Mouse (Mus musculus) R1 (cell line): ENCODE results near the gene Metrnl.

ENCODE experiments used
- DNase-seq: peaks from one replicate; pipeline ENCODE4 v3.0.0-alpha.2; 2018; ENCODE audit warnings: low read depth, low spot score

Gene Metrnl

GRCm38 (mm10) chr11:121685491-121686001, 15.8 kb upstream of the Metrnl start:
- no peak for DNase-seq

- DNase-seq = no peak
Observed at GRCm38 (mm10) chr11:121686091-121686490, 15.3 kb upstream of the Metrnl start.

DNA sequence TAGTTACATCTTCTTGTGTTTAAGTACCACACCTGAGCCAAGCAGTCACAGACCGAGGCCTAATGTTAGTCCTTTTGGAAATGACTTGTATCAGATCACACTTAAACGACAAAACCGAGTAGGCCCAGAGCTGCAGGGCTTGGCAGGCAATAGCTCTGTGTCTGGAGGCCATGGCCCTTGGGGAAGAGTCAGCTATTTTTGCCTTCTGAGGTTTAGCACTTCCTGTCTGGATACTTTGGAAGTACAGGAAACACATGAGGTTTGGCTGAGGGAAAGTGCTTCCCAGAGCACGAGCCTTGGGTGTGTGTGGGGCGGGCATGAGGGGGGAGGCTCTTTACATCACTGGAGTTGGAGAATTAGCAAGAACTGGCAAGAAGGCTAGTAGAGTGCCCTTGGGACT, 14.7 kb upstream of the Metrnl start:
- DNase-seq = no peak

- DNase-seq = no peak
Observed at GRCm38 (mm10) chr11:121688024-121688423, 13.3 kb upstream of the Metrnl start.

DNA sequence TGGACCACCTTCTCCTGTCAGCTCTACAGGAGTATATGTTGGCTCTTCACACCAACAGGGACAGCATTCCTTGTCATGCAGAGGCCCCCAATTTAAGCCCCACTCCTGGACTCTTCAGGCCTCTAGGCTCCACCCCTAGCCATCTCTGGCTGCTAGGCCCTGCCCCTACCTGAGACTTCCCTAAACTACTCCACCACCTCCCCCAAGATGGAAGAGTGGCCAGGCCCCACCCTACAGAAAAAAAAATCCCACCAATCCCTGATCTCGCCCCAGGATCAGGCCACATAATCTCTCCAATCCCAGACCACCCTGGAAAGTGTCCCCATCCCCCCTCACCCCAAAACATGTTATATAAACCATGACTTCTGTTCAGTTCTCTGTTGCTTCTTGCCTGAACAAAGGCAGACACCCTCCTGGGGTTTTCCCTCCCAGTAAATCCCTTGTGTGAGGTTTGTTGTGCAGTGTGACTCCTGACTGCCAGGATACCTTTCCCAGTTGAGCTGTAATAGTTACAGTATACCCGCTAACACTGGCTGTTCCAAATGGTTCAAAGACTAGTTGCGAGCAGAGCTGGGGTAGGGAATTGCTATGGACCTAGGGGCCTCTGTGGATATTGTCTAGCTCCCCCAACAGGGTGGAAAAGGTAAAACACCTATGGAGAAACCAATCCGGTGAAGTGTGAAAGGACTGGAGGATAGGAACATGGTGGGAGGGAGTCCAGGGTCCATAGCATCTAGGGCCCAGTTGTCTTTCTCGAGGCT, 5.9 kb upstream of the Metrnl start:
- DNase-seq = peak; percentile 51

- DNase-seq = no peak
Observed at GRCm38 (mm10) chr11:121697271-121697670, 4.1 kb upstream of the Metrnl start.

- no peak for DNase-seq
Observed at GRCm38 (mm10) chr11:121698381-121698955, 2.9 kb upstream of the Metrnl start.

GRCm38 (mm10) chr11:121702111-121702894, 959 bp downstream of the Metrnl start:
- DNase-seq = peak; percentile 75

DNA sequence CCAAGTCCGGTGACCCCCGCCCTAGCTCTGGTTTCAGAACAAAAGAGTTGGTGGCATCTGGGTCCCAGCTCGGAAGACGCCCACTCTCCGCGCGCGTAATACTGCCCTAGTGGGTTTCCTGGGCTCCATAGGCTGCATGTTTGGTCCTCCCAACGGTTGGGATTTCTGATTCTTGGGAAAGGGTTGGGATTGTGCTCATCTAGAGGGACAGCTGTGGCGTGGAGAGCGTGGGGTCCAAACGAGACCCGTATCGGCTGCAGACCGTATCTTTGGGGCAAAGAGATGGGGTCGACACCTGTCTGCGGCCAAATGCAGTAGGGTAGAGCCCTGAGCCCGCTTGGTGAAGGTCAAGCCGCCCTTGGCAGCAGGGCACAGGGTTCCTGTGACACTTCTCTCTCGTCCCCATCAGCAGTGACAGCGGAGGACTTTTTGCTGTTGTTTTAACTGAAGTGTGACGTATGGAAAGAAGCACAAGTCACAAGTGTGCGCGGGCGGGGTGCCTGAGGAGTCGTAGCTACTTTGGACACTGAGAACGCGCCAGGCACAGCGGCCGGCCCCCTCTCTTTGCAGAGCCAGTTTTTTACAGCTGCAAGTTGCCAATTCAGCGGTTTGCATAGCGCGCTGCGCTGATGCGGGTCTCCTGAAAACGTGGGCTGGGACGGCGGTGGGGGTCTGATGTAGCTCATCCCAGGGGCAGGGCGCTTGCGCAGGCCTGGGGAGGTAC, 1.7 kb downstream of the Metrnl start:
- peak; percentile 45 for DNase-seq

DNA sequence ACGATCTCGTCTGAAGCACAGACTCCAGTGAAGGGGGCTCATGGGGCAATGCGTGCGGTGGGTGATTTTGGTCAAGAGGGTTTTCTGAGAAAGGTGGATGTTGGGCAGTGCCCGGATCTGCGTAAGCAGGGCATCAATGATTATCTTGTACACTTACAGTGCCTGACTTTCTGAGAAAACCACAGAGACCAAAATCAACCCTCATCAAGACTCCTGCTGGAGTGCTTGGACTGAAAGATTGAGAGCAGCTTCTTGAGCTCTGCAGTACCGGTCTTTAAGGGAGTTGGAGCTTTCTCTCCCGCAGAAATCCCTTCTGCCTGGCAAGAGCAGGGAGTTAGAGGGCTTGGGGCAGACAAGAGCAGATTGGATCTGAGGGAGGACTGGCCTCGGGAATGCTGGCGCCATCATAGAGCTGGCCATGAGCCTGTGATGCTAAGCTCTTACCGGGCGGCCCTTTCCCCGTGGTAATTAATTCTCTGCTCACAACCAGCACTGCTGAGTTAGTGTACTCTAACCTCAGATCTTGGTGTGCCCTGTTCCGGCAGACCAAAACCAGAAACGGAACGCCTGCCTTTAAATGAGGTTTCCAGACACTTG, 2.4 kb downstream of the Metrnl start:
- DNase-seq = peak; percentile 10

GRCm38 (mm10) chr11:121706521-121707005, 5.2 kb downstream of the Metrnl start:
- peak; percentile 81 for DNase-seq

GRCm38 (mm10) chr11:121709278-121709677, 7.9 kb downstream of the Metrnl start:
- no peak for DNase-seq

GRCm38 (mm10) chr11:121710245-121710644, 8.9 kb downstream of the Metrnl start:
- DNase-seq = no peak

- DNase-seq = no peak
Observed at GRCm38 (mm10) chr11:121712987-121713386, 11.6 kb downstream of the Metrnl start.

DNA sequence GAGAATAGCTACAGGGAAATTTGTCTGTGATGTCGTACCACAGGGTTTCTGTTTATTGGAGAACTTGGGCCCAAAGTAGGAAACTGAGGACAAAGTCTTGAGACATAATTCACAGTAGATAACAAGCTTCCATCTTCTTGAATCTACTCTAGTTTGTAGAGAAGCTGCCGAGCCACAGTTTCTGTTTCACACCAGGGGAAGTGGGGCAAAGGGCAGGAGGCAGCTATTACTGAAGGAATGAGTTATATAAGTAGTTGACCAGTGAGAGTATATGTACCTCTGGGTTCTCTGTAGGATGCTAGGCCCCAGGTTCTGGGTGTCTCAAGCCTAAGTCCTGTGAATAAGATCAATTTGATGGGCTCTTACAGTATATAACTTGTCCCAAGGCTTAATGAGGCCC, 12.2 kb downstream of the Metrnl start:
- no peak for DNase-seq

- DNase-seq = no peak
Observed at GRCm38 (mm10) chr11:121714745-121715485, 13.6 kb downstream of the Metrnl start.

GRCm38 (mm10) chr11:121717724-121718123, 16.4 kb downstream of the Metrnl start:
- no peak for DNase-seq

DNA sequence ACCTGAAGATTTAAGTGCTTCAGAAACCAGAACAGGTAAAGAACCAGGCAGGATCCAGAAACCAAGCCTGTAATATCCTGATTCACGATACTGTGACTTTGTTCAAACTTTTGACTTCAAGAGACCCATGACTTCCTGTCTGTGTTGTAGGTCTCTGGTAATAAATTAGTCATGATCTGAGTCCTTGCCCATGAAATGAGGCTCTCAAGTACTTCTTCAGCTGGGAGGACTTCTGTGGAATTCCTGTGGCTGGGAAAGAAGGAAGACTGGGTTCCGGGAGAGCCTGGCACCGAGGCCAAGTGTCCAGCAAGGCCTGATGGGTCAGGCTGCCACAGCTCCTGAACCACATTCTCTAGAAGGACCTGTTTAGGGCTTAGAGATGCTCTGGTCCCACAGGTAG, 19.4 kb downstream of the Metrnl start:
- DNase-seq = no peak

- no peak for DNase-seq
Observed at GRCm38 (mm10) chr11:121722434-121722833, 21.1 kb downstream of the Metrnl start.

DNA sequence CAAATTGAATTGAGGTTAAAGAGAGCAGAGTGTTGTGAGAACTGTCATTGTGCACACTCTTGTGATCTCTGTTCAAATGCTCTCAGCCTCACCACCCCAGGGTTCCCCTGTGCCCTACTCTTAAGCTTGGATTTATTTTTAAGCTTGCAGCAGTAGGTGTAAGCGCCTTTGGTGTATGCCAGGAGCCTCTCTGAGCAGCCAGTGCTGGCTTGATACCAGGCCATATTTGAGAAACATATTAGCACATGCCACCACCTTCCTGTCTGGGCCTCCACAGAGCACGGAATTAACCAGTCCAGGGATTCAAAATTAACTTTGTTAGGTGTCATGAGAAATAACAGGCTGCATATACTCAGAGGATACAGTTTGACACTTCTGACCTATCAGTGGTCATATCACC, 25.3 kb downstream of the Metrnl start:
- DNase-seq = no peak
